Mouse (Mus musculus): ENCODE data around the gene Raf1. TPM values are rescaled to one million over a fixed set of nuclear protein-coding genes. Genes with fewer than 3 reads are reported as not detected.
A peak's percentile ranks its signal among the peaks of the same experiment; 100 is the strongest.

Raf1 gene
- total RNA-seq, 2 experiments from 2014 or later: 105 to 129 TPM

- no peak for DNase-seq
These were observed 60.5 kb downstream of the Raf1 start for GRCm38 (mm10) chr6:115615983-115616382.

GRCm38 (mm10) chr6:115613793-115614192 lies 62.6 kb downstream of the Raf1 start:
- DNase-seq: no peak

GRCm38 (mm10) chr6:115610301-115610700 lies 66.1 kb downstream of the Raf1 start:
- DNase-seq: no peak

- no peak for DNase-seq
These were observed 67.3 kb downstream of the Raf1 start for GRCm38 (mm10) chr6:115609121-115609520.

GRCm38 (mm10) chr6:115607429-115607828 lies 69.0 kb downstream of the Raf1 start:
- DNase-seq: no peak

- DNase-seq: no peak
These were observed 70.0 kb downstream of the Raf1 start for GRCm38 (mm10) chr6:115606461-115606860.

- peak; percentile 81 for DNase-seq
These were observed 74.5 kb downstream of the Raf1 start, which contains the start of gene Mkrn2 for GRCm38 (mm10) chr6:115601715-115602523. Mkrn2 (plus strand) TSS chr6:115601902.

GRCm38 (mm10) chr6:115601322-115601714 lies 75.1 kb downstream of the Raf1 start:
- no peak for DNase-seq

- no peak for DNase-seq
These were observed 80.8 kb downstream of the Raf1 start for GRCm38 (mm10) chr6:115595667-115596066.

GRCm38 (mm10) chr6:115594463-115594862 lies 82.0 kb downstream of the Raf1 start:
- DNase-seq: no peak

GRCm38 (mm10) chr6:115593252-115593651 lies 83.2 kb downstream of the Raf1 start:
- no peak for DNase-seq

GRCm38 (mm10) chr6:115592458-115592857 lies 84.0 kb downstream of the Raf1 start, which contains the start of gene Mkrn2os:
Mkrn2os (minus strand) TSS chr6:115592576.
- no peak for DNase-seq

GRCm38 (mm10) chr6:115591692-115592359 lies 84.6 kb downstream of the Raf1 start:
- DNase-seq: no peak

- peak; percentile 72 for DNase-seq
These were observed 90.1 kb downstream of the Raf1 start for GRCm38 (mm10) chr6:115586321-115586720.

GRCm38 (mm10) chr6:115584176-115584575 lies 92.3 kb downstream of the Raf1 start:
- no peak for DNase-seq

- no peak for DNase-seq
These were observed 92.9 kb downstream of the Raf1 start for GRCm38 (mm10) chr6:115583430-115584125.

GRCm38 (mm10) chr6:115582328-115583115 lies 93.9 kb downstream of the Raf1 start:
- no peak for DNase-seq

GRCm38 (mm10) chr6:115580810-115581209 lies 95.6 kb downstream of the Raf1 start:
- DNase-seq: no peak

GRCm38 (mm10) chr6:115577941-115578340 lies 98.5 kb downstream of the Raf1 start:
- DNase-seq: no peak

GRCm38 (mm10) chr6:115577407-115577806 lies 99.0 kb downstream of the Raf1 start:
- no peak for DNase-seq

GRCm38 (mm10) chr6:115574171-115574570 lies 102.3 kb downstream of the Raf1 start:
- DNase-seq: no peak

Data from gastrocnemius, postnatal 25 days (tissue).